Mouse (Mus musculus) cerebellum, adult 8-10 months (tissue): ENCODE measurements around the gene Morn5.

Experiments used
- DNase-seq: peaks from one replicate; pipeline ENCODE4 v3.0.0; 2022

Gene Morn5

DNA sequence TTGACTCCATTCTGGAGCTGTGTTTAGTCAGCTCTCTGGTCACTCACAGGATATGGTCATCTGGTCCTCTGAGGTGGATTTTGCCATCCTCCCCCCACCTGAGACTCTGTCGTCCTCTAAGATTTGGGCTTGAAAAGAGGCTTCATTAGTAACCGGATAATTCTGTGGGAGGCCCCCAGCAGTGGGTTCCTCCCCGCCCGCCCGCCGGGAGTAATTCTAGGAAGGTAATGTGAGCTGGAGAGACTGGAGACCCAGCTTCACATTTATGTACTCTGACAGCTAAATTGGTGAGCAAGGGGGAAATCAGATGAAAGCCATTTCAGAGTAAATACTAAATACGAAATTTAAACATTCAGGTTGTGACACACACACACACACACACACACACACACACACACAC is 59.4 kb downstream of the Morn5 start:
- no peak for DNase-seq

DNA sequence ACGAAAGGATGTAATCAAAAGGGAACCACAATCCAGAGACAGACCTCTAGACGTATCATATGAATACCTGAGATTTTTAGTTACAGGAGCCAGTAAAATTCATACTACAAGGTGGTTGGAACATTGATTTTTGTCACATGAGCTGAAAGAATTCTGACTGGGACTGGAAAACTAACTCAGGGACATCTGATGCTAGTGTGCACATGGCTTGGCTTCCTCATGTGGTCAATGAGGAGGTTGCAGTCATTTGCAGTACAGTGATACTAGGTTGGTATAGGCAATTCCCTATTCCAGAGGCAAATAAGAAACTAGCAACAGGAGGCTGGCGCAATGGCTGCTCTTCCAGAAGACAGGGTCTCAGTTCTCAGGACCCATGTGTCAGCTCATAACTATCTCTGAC is 63.4 kb downstream of the Morn5 start:
- no peak for DNase-seq

DNA sequence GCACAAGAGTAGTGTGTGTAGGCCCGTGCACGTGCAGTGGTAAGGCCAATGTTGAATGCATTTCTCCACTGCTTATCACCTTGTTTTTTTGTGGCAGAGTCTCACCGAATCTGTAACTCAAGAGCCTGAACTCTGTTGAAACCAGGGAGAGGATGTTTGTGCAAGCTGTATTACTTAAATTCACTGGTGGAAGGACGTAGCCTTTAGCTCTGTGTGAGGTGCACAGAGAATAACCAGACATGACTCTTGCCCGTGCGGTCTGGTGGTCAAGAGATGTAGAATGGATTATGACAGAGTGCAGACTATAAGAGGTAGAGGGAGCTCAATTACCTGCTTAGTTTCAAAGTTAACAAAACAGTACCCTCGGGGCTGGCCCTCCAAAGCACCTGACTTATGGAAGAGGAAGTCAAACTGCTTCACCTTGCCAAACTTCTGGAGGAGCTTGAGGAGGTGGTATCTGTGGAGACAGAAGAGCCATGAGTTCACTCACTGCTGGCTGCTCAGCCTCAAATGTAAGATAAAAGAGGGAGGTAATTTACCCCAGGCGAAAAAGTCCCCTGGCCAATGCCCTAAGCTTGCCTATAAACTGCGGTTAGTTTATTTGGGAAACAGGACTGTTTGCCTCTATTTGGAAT is 77.7 kb downstream of the Morn5 start:
- no peak for DNase-seq

DNA sequence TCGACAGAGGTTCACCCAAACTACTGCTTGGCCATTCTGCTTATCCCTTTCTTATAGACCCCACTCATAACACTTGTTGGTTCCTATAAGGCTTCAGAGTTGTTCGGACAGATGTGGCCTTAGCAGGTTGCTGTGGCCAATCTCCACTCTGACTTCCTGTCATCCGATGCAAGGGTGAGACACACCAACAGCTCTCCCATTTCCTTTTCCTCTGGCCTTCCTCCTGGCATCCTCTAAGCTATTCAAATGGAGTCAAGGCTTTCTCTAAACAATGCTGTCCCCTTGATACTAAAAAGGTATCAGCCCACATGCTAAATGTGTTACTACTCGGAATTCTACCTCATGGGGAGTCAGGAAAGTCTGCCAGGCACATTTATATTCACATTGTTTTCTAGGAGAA is 78.7 kb downstream of the Morn5 start:
- DNase-seq = no peak

DNA sequence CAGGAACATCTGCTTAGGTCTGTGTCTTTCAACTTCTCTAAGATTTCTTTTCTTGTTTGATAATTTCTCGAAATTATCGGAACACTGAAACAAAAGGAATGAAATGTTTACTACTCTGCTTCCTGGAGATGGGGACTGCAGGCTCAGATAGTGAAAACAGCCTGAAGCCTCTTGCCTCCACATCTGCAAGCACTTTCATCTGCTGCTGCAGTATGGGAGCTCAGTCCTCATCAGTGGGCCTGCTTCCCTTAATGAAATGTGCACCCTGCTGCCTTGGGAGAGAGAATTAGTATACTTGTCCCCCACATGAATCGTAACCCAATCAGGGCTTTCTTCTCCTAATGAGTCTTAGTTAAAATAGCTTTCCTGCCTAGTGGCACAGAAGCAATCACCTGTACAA is 79.8 kb downstream of the Morn5 start:
- DNase-seq = no peak
